Mouse (Mus musculus) heart, embryonic 15.5 days (tissue): ENCODE results near the gene Plce1. TPM values are rescaled to one million over a fixed set of nuclear protein-coding genes. Genes with fewer than 3 reads are reported as not detected.

Source experiments
- ATAC-seq: fragments of 200-750 bp; cut with Nextera tagmentation; replicated peaks from 2 replicates; pipeline ENCODE4 v1.8.0; 2017; ENCODE audit warnings: low read depth, moderate TSS enrichment; ENCODE audit not compliant: insufficient number of reproducible peaks, insufficient read depth, low FRiP score
- H3K27ac ChIP-seq: fragments of 300-500 bp; sonication (generic); 2 replicates; pipeline ENCODE4 v1.5.1; 2015; ENCODE audit warnings: mild to moderate bottlenecking, inconsistent platforms
- H3K27me3 ChIP-seq: fragments of 300-500 bp; sonication (generic); 2 replicates; pipeline ENCODE4 v1.6.1; 2015; ENCODE audit warnings: inconsistent platforms
- H3K36me3 ChIP-seq: fragments of 300-500 bp; sonication (generic); 2 replicates; pipeline ENCODE4 v1.6.1; 2015; ENCODE audit warnings: mild to moderate bottlenecking, inconsistent platforms
- H3K4me1 ChIP-seq: fragments of 300-500 bp; sonication (generic); replicated peaks from 2 replicates; pipeline ENCODE4 v1.6.1; 2015; ENCODE audit warnings: inconsistent platforms
- H3K4me2 ChIP-seq: fragments of 300-500 bp; sonication (generic); 2 replicates; pipeline ENCODE4 v1.6.1; 2015; ENCODE audit warnings: inconsistent platforms, mild to moderate bottlenecking, moderate library complexity
- H3K4me3 ChIP-seq: fragments of 300-500 bp; sonication (generic); 2 replicates; pipeline ENCODE4 v1.5.1; 2015; ENCODE audit warnings: mild to moderate bottlenecking, inconsistent platforms
- H3K9ac ChIP-seq: fragments of 300-500 bp; sonication (generic); 2 replicates; pipeline ENCODE4 v1.6.1; 2015; ENCODE audit warnings: mild to moderate bottlenecking, inconsistent platforms
- H3K9me3 ChIP-seq: fragments of 300-500 bp; sonication (generic); replicated peaks from 2 replicates; pipeline ENCODE4 v1.6.1; 2016; ENCODE audit warnings: inconsistent platforms
- WGBS: fragments of 180-500 bp; shearing (Covaris S2); methylation state at CpG from one replicate; pipeline ENCODE4 v1.1.7; 2015; ENCODE audit warnings: mixed read lengths; 5-methylcytosine and 5-hydroxymethylcytosine counted together
- polyA plus RNA-seq: library from polyadenylated mRNA; unstranded; fragments of >200 nt; fragmentation: Nextera tagmentation; extraction: Ambion mirVana; gene quantifications from 2 replicates; pipeline ENCODE4 v1.2.1, GENCODE M21; 2015

Plce1 gene
- polyA plus RNA-seq, 1 experiment from 2014 or later: 7.3 TPM

DNA sequence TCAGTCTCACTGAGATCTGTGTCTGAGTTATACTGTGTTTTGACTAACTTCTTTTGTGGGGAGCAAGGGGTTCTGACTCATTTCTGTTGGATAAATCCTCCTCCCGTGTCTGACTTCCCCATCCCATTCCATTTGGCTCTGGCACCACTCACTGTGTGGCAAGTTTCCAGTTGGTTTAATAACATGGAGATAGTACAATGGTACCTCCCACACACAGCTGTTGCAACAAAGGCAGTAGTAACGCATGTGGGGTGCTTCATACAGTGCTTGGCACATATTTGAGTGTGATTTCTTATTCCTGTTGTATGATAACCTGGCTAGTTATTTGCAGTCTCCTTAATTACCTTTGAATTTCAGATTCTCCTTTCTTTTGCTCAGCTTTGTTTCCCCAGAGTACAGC lies 297.9 kb downstream of the Plce1 start:
- H3K36me3 ChIP-seq: peaks cover 10% of the 10 kb centered on the region; the same call in 1 of the 2 replicates
- H3K27me3 ChIP-seq: no peaks in the 10 kb centered on the region
- H3K9me3 ChIP-seq: no peaks in the 10 kb centered on the region
- H3K4me2 ChIP-seq: no peak overlapping the region
- no peak for ATAC-seq
- H3K27ac ChIP-seq: no peak overlapping the region
- no peak overlapping the region for H3K4me3 ChIP-seq
- 49% methylated on average over 2 of the region's 2 CpGs for WGBS
- no peaks in the 10 kb centered on the region for H3K4me1 ChIP-seq
- no peak overlapping the region for H3K9ac ChIP-seq

DNA sequence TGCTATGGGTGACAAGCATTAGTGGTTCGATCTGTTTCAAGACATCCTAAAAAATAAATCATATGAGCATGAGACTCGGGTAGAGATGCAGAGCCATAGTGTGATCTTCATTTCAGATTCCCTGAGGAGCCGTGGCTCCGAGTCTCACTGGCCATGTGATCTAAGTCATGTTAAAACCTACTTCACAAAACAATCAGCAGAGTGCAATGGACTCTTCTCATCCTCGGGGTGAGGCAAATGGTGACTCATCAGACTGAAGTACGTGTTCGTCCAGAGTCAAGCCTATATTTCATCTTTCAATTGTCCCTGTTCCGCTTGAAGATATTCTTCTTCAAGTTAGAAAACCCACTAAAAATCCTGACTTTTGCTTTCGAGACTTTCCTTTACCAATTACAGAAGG lies 302.6 kb downstream of the Plce1 start:
- WGBS: 79% methylated on average over 9 of the region's 9 CpGs
- no peak overlapping the region for H3K4me2 ChIP-seq
- no peaks in the 10 kb centered on the region for H3K4me1 ChIP-seq
- peaks cover 12% of the 10 kb centered on the region for H3K36me3 ChIP-seq
- no peaks in the 10 kb centered on the region for H3K27me3 ChIP-seq
- no peak overlapping the region for H3K27ac ChIP-seq
- no peak overlapping the region for H3K9ac ChIP-seq
- no peak for ATAC-seq
- no peak overlapping the region for H3K4me3 ChIP-seq
- H3K9me3 ChIP-seq: no peaks in the 10 kb centered on the region

DNA sequence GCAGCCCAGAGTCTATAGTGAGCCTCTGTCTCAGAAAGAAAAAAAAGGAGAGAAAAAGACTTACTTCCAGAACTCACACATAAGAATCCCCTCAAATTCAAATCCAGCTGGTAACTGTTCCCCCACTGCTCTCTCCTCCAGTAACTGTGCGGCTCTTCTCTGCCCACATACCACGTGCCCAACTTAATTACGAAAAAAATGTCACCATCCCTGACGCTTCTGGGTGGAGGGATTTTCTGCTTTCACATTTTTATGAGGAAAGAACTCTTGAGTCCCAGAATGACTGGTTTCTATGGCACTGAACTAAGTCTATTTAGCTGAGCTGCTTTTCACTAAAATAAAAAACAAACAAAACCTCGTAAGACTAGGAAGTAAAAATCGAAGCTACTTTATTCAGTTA lies 306.8 kb downstream of the Plce1 start:
- no peaks in the 10 kb centered on the region for H3K27me3 ChIP-seq
- 91% methylated on average over 6 of the region's 6 CpGs for WGBS
- H3K36me3 ChIP-seq: peaks cover 37% of the 10 kb centered on the region
- H3K4me3 ChIP-seq: no peak overlapping the region
- no peaks in the 10 kb centered on the region for H3K4me1 ChIP-seq
- H3K9ac ChIP-seq: no peak overlapping the region
- H3K9me3 ChIP-seq: no peaks in the 10 kb centered on the region
- no peak overlapping the region for H3K4me2 ChIP-seq
- H3K27ac ChIP-seq: no peak overlapping the region
- ATAC-seq: no peak

DNA sequence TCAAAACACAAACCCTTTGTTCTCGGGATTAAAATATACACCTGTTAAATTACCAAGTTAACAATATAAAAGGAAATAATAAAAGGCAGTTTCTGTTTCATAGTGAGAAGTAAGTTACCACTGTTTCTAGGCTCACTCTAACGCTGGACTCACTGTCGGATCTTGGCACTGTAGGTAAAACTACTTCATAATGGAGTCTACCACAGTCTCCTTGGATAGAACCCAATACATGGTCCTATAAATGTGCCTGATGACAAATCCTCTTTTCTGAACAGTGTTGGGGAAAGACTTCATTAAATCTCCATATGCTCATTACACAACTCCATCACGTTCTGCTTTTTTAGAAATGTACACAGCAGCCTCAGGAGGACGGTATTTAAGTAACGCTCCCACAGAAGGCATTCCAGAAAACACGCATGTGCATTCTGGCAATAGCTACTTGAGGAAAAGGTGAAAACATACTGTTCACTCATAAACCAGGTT lies 312.7 kb downstream of the Plce1 start:
- Histone ChIP-seq H3K27ac (no peak overlapping the region), H3K27me3 (no peaks in the 10 kb centered on the region), H3K4me1 (no peaks in the 10 kb centered on the region), H3K4me3 (no peak overlapping the region), H3K36me3 (peaks cover 75% of the 10 kb centered on the region), H3K9ac (no peak overlapping the region), H3K4me2 (no peak overlapping the region), H3K9me3 (no peaks in the 10 kb centered on the region)
- ATAC-seq: no peak
- WGBS: 91% methylated on average over 7 of the region's 7 CpGs

DNA sequence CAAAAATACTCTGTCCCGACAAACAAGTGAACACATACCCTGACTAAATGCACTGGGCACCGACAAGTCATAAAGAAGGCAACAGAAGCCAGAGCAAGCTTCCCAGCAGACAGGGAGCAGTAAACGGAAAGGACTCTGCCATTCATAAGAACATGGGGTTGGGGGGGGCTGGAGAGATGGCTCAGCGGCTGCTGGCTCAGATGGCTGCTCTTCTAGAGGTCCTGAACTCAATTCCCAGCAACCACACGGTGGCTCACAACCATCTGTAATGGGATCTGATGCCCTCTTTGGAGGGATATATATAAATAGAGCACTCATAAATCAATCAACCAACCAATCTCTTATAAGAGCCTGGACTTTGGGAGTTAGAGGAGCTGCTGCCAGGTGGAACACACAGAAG lies 315.6 kb downstream of the Plce1 start:
- Histone ChIP-seq H3K4me1 (no peaks in the 10 kb centered on the region), H3K4me3 (no peak overlapping the region), H3K27me3 (no peaks in the 10 kb centered on the region), H3K9me3 (no peaks in the 10 kb centered on the region), H3K36me3 (peaks cover 60% of the 10 kb centered on the region), H3K4me2 (no peak overlapping the region), H3K9ac (no peak overlapping the region), H3K27ac (no peak overlapping the region)
- no peak for ATAC-seq
- WGBS: 83% methylated on average over 5 of the region's 5 CpGs

DNA sequence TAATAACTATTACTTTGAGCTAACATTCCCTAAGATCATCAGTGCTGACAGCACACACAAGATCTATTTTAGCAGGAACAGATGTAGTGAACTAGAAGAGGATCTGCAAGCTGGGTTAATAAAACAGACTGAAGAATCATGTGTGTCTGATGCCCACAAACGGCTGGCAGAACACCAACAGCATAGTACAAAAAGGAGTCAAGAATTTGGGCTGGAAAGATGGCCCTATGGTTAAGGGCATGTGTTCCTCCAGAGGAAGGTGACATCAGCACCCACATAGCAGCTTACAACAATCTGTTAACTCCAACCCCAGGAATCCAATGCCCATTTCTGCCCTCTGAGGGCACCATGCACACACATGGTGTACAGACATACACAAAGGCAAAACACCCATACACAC lies 317.4 kb downstream of the Plce1 start:
- no peaks in the 10 kb centered on the region for H3K4me1 ChIP-seq
- no peak overlapping the region for H3K9ac ChIP-seq
- no peaks in the 10 kb centered on the region for H3K9me3 ChIP-seq
- ATAC-seq: no peak
- no peak overlapping the region for H3K27ac ChIP-seq
- H3K4me2 ChIP-seq: no peak overlapping the region
- H3K4me3 ChIP-seq: no peak overlapping the region
- 84% methylated on average over 1 of the region's 1 CpGs for WGBS
- no peaks in the 10 kb centered on the region for H3K27me3 ChIP-seq
- peaks cover 55% of the 10 kb centered on the region for H3K36me3 ChIP-seq

DNA sequence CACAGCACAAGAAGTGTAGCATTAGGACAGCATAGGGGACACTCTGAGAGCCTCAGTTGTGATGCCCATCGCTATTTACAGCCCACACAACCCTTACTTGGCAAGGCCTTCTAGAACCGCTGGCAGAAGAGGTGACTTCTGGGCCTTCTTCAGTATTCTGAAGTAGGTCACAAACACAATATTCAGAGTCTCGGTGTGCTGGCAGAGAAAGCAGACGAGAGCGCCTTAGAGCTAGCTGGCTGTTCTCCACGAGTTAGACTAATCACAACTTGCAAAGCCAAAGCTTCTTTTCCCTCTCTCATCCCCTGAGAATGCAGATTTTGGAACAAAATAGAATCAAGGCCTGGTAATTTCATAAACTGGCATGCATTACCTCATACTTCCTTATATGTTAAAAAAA lies 317.9 kb downstream of the Plce1 start:
- Histone ChIP-seq H3K4me3 (no peak overlapping the region), H3K9ac (no peak overlapping the region), H3K9me3 (no peaks in the 10 kb centered on the region), H3K4me1 (no peaks in the 10 kb centered on the region), H3K4me2 (no peak overlapping the region), H3K27ac (no peak overlapping the region), H3K36me3 (peaks cover 55% of the 10 kb centered on the region), H3K27me3 (no peaks in the 10 kb centered on the region)
- no peak for ATAC-seq
- WGBS: 88% methylated on average over 6 of the region's 6 CpGs

DNA sequence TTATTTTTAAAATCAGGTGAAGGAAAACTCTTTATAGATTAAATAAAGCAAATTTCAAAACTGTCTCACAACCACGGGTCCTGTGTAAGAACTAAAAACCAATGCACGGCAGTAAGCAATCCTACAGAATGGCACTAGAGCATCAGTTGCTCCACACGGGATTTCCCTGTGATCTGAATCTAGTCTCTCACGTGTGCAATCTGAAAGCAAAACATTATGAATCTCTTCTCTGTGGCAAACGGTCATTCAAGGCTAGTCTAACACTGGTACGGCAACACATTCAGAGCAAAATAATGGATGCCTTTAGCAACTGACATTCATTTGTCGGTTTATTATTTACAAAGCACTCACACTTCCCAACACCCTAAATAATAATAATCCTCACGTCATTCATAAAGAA lies 337.3 kb downstream of the Plce1 start:
- WGBS: 32% methylated on average over 8 of the region's 8 CpGs
- Histone ChIP-seq H3K4me2 (peak overlapping the region; percentile 66), H3K27ac (no peak overlapping the region), H3K4me3 (peak overlapping the region; percentile 75), H3K9ac (peak overlapping the region; percentile 76), H3K9me3 (no peaks in the 10 kb centered on the region), H3K4me1 (peaks cover 9% of the 10 kb centered on the region), H3K27me3 (0 out of 2 replicates have a peak, but pooled peaks cover 3% of the 10 kb centered on the region), H3K36me3 (peaks cover 18% of the 10 kb centered on the region)
- no peak for ATAC-seq

DNA sequence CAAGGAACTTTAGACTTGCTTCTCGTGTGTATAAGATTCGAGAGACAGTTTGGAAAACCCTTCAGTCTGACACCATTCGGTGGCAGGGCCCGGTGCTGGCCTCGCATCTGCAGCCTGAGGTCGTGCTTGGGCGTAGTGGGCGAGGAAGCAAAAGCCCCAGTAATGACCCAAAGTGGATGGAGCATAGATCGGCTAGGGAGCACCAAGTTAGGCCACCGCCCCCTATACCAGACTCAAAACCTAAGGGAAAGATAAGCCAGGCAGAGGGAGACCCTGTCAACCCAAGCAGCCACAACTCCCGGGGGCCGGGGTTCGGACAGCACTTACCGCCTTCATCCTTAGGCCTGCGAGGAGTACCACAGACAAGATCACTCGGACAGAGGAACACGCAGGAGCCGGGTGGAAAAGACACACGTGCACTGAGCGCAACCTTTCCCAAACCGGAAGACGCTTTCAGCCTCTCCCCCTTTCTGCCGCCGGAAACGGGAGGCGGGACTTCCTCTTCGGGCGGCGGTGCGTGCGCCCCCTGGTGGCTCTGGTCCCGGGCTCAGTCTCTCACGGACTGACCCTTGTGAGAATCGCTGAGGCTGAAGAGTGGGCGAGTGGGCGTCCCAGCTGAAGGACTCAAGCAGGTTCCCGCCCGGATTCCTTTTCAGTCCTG lies 338.0 kb downstream of the Plce1 start, which contains the start of gene Noc3l:
Gene Noc3l (minus strand): TSS at position 472 of the 661 bp plus-strand sequence.
- Histone ChIP-seq H3K27me3 (0 out of 2 replicates have a peak, but pooled peaks cover 3% of the 10 kb centered on the region), H3K9ac (peak within 1 kb of the TSS; percentile 76), H3K4me3 (peak within 1 kb of the TSS; percentile 75), H3K9me3 (no peaks in the 10 kb centered on the region), H3K4me2 (peak within 1 kb of the TSS; percentile 66), H3K4me1 (peaks cover 9% of the 10 kb centered on the region), H3K27ac (peak within 1 kb of the TSS; percentile 55), H3K36me3 (peaks cover 17% of the 10 kb centered on the region)
- ATAC-seq: peak; percentile 95
- under 1% methylated on average over 38 of the region's 38 CpGs for WGBS

DNA sequence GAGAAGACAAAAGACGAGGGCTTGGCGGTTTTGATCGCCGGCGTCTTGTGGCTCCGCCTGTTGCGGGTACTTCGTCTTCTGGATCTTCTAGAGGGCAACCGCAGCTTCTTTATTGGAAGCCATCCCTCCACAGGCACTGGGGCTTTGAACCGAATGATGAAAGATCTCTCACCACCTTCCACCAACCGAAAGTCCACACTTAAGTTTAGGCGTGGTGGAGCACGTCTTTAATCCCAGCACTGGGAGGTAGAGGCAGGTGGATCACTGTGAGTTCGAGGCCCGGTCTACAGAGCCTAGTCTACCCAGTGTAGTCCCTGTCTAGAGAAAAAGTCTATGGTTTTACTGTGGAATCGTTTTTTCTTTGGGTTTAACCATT lies 338.5 kb downstream of the Plce1 start:
- peaks cover 9% of the 10 kb centered on the region for H3K4me1 ChIP-seq
- H3K27ac ChIP-seq: peak overlapping the region; percentile 55
- H3K36me3 ChIP-seq: peaks cover 12% of the 10 kb centered on the region
- H3K9ac ChIP-seq: peak overlapping the region; percentile 76
- 10% methylated on average over 16 of the region's 16 CpGs for WGBS
- ATAC-seq: peak; percentile 34; the same call in 1 of the 2 replicates
- H3K27me3 ChIP-seq: 0 out of 2 replicates have a peak, but pooled peaks cover 3% of the 10 kb centered on the region
- H3K4me2 ChIP-seq: peak overlapping the region; percentile 66
- H3K4me3 ChIP-seq: peak overlapping the region; percentile 75
- no peaks in the 10 kb centered on the region for H3K9me3 ChIP-seq

DNA sequence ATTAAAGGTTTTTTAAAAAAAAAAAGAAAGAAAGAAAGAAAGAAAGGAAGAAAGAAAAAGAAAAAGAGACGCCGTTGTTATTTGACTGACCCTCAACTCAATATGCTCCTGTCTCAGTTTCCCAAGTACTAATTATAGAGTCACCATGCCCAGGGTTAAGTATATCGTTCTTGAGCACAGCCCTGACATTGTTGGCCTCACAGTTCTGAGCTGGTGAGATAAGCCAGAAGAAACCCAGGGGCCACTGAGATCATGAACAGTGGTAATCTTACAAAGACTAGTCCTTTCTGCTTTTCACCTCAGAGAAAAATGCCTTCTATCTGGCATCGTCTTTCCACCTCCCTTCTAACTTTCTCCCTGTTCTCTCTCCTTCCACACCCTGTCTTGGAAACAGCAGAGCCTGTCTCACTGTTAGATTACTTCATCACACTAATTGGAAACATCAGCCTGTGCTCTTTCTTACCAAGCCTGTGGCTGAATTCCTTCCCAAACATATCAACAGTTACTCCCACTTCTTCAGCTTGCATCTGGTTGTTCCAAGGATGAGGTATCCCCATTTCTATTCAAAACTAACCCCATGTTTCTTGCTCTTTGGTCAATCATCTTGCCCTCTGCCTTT lies 339.4 kb downstream of the Plce1 start:
- Histone ChIP-seq H3K36me3 (peaks cover 3% of the 10 kb centered on the region; the same call in 1 of the 2 replicates), H3K4me3 (no peak overlapping the region), H3K27ac (no peak overlapping the region), H3K4me1 (peaks cover 9% of the 10 kb centered on the region), H3K9ac (no peak overlapping the region), H3K9me3 (no peaks in the 10 kb centered on the region), H3K27me3 (0 out of 2 replicates have a peak, but pooled peaks cover 3% of the 10 kb centered on the region), H3K4me2 (no peak overlapping the region)
- no peak for ATAC-seq
- WGBS: 62% methylated on average over 4 of the region's 4 CpGs
